Mouse (Mus musculus) cerebellum, postnatal 4 days (tissue): ENCODE measurements around the gene Jazf1.

Source experiments
- DNase-seq, 2 experiments: peaks; one replicate each; pipeline ENCODE4 v3.0.0; 2022; ENCODE audit warnings: low spot score in 2 of 2, mixed read lengths in 1 of 2

The Jazf1 gene

GRCm38 (mm10) chr6:53010286-53010685 lies 58.1 kb downstream of the Jazf1 start:
- no peak for DNase-seq

DNA sequence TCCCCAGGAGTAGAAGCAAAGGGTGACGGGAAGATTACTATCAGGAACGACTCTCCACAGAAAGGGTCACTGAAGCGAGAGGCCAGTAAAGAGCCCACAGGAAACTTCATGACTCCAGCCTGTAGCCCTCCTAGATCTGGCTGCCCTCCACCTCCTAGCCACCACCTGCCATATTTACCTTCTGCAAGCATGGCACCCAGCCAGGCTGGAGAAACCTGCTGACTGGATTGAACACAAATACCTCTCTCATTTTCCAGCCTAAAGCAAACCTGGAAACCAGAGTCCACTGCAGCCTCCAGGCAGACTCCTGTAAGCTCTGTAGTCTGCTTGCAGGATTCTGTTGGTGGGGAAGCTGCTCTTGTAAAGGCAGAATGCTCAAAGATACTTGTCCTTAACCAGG lies 62.4 kb downstream of the Jazf1 start:
- peak in 1 of 2 experiments; percentile 34 for DNase-seq

DNA sequence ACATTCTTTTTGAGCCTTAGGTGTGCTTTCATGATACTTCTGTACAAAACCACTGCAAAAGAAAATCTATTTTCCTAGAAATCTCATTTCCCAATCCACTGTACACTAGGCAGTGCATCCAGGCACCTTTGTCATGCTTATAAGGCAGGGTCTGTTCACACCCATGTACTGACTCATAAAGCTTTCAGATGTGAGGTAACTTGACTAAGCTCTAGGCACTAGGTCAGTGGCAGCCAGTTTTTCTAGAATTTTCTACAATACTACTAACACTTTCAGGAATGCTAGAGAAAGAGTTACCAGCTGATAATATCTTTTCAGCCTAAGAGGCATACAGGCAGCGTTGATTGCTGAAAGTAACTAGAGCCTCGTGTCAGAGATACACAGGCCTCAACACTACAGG lies 62.9 kb downstream of the Jazf1 start:
- DNase-seq, result no peak

DNA sequence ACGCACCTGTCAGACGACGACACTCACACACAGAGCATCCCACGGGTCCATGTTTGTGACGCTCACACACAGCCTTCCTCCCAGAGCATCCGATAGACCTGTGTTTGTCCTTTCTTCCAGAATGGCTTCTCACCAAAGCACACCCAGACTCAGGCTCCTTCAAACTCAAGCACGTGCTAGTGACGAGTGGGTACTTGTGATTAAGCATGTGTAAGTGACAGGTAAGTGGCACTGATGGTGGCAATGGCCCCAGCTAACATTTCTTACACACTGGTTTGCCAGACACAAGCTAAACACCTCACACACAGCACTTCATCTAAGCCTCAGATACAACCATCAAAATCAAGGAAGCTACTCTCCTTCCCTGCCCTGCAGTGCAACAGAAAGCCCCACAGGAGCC lies 77.6 kb downstream of the Jazf1 start:
- DNase-seq, result no peak

DNA sequence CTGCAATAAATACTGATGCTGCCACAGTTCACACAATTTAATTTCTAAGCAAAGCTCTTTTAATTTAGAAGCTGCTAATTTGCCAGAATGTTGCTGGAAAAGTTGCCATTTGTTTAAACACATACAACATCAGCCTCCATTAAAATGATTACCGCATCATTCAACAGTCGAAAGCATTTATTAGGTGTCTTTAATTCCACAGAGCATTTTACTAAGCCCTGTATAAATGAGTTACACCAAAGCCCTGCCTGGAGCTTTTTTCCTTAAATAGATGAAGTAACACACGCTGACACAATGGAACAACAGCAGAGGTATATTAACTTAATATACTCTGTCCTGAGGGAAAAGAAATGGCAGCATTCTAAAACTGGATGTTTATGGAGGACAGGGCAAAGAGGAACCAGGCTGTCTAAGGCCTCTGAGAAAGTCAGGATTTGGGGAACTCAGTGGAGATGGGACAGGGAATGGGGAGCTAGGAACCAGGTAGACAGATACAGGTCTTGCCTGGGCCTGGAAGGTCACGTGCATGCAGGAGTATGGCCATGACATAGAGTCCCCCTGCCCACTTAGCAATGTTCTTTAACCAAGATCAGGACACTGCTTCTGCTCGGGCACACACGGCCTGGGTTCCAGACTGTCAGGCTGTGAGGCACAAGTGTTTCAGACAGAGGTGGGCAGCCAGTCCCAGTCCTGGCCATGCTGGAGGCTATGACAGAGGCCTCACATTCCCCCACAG lies 80.4 kb downstream of the Jazf1 start:
- no peak for DNase-seq

GRCm38 (mm10) chr6:52987391-52987790 lies 81.0 kb downstream of the Jazf1 start:
- no peak for DNase-seq

- no peak for DNase-seq
Observed at GRCm38 (mm10) chr6:52982175-52982574, 86.3 kb downstream of the Jazf1 start.

- no peak for DNase-seq
Observed at GRCm38 (mm10) chr6:52979503-52979902, 88.9 kb downstream of the Jazf1 start.

- no peak for DNase-seq
Observed at GRCm38 (mm10) chr6:52973351-52973750, 95.1 kb downstream of the Jazf1 start.

DNA sequence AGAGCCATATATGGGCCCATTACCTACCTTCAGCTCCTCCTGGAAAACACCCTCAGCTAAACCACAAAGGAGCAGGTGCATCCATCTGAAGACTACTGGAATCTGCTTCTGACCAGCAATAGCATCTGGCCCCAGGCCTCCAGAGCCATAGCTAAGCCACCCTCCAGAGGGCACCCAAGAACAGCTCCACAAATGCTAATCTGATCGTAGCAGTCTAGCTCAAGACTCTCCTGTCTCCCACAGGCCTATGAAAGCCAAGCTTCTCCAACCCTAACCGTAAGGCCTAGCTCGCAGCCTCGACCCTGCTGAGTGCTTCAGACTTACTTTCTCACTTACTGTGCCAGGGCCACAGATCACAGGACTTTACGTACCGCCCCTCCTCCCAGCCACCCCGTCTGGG lies 96.3 kb downstream of the Jazf1 start:
- DNase-seq, result no peak

DNA sequence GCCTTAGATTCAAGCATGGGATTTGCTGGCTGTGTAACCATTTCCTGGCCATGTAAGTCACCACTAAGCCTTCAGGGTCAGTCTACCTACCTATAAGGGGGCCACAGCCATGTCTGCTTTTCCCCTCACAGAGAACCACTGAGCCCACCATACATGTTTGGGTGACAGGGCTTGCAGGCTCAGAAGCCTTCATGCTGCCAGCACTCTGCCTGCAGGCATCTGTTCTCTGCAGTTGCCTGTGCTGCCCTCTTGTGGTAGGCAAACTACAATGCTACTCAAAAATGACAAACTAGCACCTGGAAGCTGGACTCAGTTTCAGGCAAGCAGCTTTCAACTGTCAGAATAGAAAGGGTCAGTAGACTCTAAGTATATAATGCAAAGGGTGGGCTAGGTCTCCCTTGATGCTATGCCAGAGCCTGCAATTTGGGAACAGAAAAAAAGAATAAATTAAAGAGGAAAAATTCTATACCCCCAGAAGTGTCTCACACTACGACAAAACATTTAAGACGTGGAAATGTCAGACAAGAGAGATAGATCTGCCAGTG lies 98.6 kb downstream of the Jazf1 start:
- DNase-seq, result peak in 1 of 2 experiments; percentile 71

DNA sequence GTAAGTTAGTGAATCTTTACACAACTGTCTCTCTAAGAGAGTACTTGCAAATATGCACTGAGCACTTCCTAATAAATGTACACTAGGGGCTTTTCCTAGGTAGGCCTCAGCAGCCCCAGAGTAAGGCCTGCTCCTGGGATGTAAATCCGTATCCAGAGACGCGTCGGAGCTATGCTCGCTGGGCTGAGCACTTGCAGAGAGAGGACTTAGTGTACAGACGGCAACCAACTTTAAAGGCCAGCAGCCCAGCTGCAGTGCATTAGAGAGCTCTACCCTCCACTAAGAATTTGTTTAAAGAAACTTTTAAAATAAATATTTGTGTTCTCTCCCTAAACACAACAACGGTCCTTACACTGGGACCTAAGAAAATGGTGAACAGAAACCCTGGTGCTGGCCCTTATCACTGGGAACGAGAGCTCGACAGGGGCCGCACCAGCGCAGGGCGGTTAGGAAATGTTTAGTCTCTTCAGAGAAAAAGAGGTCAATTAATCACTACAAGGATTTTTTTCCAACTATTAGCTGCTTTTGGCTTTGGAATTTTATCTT lies 100.0 kb downstream of the Jazf1 start:
- DNase-seq, result no peak

- DNase-seq, result no peak
Observed at GRCm38 (mm10) chr6:52967557-52968270, 100.7 kb downstream of the Jazf1 start.

GRCm38 (mm10) chr6:52966001-52966400 lies 102.4 kb downstream of the Jazf1 start:
- no peak for DNase-seq

- DNase-seq, result no peak
Observed at GRCm38 (mm10) chr6:52965340-52965739, 103.1 kb downstream of the Jazf1 start.

- peak in 1 of 2 experiments; percentile 58 for DNase-seq
Observed at GRCm38 (mm10) chr6:52963840-52964690, 104.4 kb downstream of the Jazf1 start.

DNA sequence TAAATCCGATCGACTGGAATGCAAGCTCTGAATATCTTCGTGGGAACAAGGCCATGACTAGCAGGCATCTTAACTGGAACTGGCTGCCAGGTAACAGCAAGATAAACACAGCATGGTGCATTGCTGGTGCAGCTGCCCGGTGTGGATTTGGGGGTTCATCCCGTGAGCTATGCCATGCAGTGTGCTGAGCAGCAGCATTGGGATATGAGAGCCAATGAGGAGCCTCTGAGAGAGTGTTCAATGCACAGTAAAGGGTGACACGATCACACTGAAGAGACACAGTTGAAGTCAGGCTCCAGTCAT lies 105.0 kb downstream of the Jazf1 start:
- no peak for DNase-seq

DNA sequence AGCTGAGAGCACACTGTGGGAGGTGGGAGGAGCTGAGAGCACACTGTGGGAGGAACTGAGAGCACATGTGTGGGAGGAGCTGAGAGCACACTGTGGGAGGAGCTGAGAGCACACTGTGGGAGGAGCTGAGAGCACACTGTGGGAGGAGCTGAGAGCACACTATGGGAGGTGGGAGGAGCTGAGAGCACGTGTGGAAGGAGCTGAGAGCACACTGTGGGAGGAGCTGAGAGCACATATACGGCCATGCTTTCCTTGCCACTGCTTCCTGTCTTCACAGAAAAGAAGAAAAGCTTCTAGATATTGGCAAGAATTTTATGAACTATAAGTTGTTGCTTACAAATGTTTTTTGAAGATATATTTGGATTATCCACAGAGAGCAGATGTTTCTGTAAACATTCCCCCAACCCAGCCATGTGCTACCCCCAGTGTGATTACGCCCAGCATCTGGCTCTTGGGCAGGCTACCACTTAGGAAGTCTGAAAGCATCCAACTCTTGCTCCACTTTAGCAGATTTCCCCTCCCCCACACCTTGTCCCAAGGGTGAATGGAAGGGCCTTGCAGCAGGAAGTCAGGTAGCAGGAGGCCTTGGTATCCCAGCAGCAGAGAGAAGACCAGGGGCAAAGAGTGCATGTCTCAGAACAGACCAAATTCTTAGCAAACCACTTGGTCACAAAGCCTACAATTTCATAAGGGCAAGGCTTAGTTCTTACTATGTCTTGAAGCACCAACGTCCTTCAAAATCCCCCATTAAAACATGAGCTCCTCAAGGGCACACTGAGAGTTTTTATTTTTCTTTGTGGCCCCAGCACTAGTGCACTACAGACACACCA lies 105.6 kb downstream of the Jazf1 start:
- DNase-seq, result no peak

- DNase-seq, result no peak
Observed at GRCm38 (mm10) chr6:52961660-52962490, 106.6 kb downstream of the Jazf1 start.

DNA sequence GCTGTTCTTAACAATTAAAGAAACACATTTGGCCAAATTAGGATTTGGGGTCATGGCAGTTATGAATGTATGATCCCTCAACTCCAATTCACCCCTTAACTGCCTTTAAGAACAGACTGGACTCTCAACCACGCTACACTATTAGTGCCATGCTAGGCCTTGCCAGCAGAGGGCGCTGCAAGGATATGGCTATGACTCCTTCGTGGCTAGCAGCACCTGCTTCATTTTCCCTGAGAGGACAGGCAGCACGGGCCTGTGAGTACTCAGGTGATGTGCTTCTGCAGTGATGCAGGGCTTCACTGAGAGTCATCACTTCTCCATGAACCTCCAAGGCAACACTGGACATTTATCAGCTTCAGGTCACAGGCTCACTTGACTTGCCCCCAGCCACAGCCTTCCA lies 110.7 kb downstream of the Jazf1 start:
- peak; percentile 61 to 80 for DNase-seq
